8 mouse cellular contexts compared by ENCODE assay signal in the genomic region with DNA sequence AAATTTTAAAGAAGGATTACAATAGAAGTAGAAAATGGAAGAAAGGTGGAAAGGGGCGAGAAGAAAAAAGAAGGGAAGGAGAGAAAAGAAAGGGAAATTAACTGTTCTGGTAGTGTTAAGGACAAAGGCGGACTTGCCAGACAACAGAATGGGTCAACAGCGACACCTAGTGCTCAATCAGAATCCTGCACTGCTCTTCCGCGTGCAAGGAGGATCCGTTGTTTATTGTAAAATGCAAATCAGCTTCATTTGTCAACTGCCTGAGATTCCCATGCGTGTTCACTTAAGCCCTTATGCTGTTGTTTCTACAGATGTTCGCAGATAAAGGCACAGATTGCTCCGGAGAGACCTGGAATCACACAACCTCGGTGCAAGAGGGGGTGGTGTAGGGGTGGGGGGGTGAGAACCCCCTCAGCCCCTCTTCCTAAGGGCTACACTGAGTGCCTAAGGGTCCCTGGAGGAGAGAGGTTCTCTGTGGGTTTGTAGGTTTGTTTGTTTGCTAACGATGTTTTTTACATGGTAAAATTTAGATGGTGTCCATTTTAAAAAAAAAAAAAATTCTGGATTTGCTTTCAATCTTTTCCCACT.
DNase-seq lines count a peak whose midpoint lies in the region; ATAC-seq and TF ChIP-seq lines count a peak whose summit lies in the region.

No protein-coding gene starts in this region.

- no peak overlapping the region for H3K27ac ChIP-seq in ES-Bruce4 (ENCODE audit: insufficient read depth, low read length)

- TF ChIP-seq CTCF in ES-Bruce4 (IDR thresholded peaks at IDR 0.05; ENCODE audit: low read depth, low read length): peak; percentile 88

- no peaks in the 10 kb centered on the region for H3K27me3 ChIP-seq in ES-Bruce4 (ENCODE audit: control insufficient read depth, insufficient read depth, low read length, poor library complexity, severe bottlenecking)

- no peak overlapping the region for H3K4me3 ChIP-seq in ES-Bruce4 (ENCODE audit: low read depth, low read length)

- no peak overlapping the region for H3K9ac ChIP-seq in ES-Bruce4 (ENCODE audit: low read depth, poor library complexity, severe bottlenecking)

- ATAC-seq in monocyte, adult 5-6 weeks (replicated peaks; ENCODE audit: insufficient number of reproducible peaks, low FRiP score, low TSS enrichment, poor library complexity, severe bottlenecking): peak; percentile 87

- no peaks in the 10 kb centered on the region for H3K36me3 ChIP-seq in ES-Bruce4 (ENCODE audit: control insufficient read depth, insufficient read depth, low read length, poor library complexity, severe bottlenecking)

- no peak for TF ChIP-seq POLR2A in ES-Bruce4 (IDR thresholded peaks at IDR 0.05; ENCODE audit: insufficient read depth, low read length)

- H3K4me1 ChIP-seq in ES-Bruce4 (ENCODE audit: control insufficient read depth, insufficient read depth, low read length): no peaks in the 10 kb centered on the region

- DNase-seq in 3T3-L1 (ENCODE audit: low read depth, low spot score) (peak; percentile 93), liver (peak; percentile 50)
- DNase-seq in cerebellum, adult 8-10 months: peak; percentile 28
- peak; percentile 92 for DNase-seq in forelimb bud, embryonic 11.5 days (ENCODE audit: low read depth, low spot score)
- peak; percentile 5 for DNase-seq in kidney, adult 11 months
- DNase-seq in thymus, postnatal 14 days: peak; percentile 42

- no peaks in the 10 kb centered on the region for H3K9me3 ChIP-seq in ES-Bruce4 (replicated peaks; ENCODE audit: control insufficient read depth, insufficient read depth, low read length, poor library complexity, severe bottlenecking)

- TF ChIP-seq EP300 in ES-Bruce4 (IDR thresholded peaks at IDR 0.05; ENCODE audit: insufficient read depth, low read depth, low read length): no peak

Comparison
In these comparisons a context has a peak if more than half of its experiments do, and no peak if none do; other contexts are left out.
1. DNase-seq: peak in every context shown above with its lines; median percentile 93 in 3T3-L1; 92 in forelimb bud, embryonic 11.5 days; 50 in liver; 42 in thymus, postnatal 14 days; 28 in cerebellum, adult 8-10 months; 5 in kidney, adult 11 months.